Mouse (Mus musculus) WW6 (cell line): Measurements from ENCODE around the gene Tmem39b.

Source experiments
- DNase-seq: peaks from one replicate; pipeline ENCODE4 v3.0.0-alpha.2; 2013; ENCODE audit warnings: low read depth, low spot score

Tmem39b gene

GRCm38 (mm10) chr4:129683901-129684493 is 12.6 kb downstream of the Tmem39b start:
- DNase-seq, result no peak

GRCm38 (mm10) chr4:129681837-129682236 is 14.8 kb downstream of the Tmem39b start:
- no peak for DNase-seq

- no peak for DNase-seq
Observed at GRCm38 (mm10) chr4:129672878-129673449, 23.7 kb downstream of the Tmem39b start.

GRCm38 (mm10) chr4:129672083-129672877 is 24.4 kb downstream of the Tmem39b start, which contains the start of gene Kpna6:
Gene Kpna6, minus strand, starts transcription at chr4:129672767.
- peak; percentile 70 for DNase-seq

- peak; percentile 26 for DNase-seq
Observed at GRCm38 (mm10) chr4:129671491-129672082, 25.1 kb downstream of the Tmem39b start.

DNA sequence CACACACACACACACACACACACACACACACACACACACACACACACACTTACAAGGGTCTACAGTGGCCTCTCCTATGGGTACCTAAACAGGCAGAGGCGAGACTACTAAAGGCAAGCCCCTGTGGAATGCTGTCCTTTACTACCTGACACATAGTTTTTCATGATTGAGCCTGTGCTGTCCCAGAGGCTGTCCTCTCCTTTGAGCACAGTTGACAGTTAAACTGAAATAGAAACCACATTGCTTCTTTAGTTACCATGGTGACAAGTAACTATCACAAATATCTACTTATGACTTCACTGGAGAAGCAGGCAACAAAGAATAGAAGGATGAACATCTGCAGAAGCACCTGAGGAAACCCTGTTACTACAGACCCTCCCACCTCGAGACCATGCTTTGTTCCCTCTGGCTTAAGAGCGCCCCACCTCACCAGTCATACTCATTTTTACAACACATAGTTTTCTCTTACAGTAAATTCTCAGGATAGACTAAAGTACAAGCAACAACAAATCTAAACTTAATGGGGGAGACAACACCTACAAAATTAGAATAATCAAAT is 34.3 kb downstream of the Tmem39b start:
- DNase-seq, result no peak

DNA sequence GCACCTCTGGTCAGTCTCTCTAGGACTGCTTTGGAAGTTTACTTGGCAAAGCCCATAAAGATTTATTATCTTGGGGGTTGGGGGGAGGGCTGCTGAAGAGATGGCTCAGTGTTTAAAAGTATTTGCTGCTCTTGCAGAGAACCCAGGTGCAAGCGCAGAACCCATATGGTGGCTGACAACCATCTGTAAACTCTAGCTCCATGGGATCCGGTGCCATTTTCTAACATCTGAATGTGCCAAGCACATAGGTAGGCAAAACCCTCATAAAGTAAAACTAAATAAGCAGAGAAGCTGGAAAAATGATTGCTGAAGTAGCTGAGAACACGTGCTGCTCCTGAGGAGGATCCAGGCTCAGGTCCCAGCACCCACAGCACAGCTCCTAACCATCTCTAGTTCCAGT is 35.1 kb downstream of the Tmem39b start:
- DNase-seq, result no peak

GRCm38 (mm10) chr4:129654770-129655169 is 41.9 kb downstream of the Tmem39b start:
- DNase-seq, result no peak

DNA sequence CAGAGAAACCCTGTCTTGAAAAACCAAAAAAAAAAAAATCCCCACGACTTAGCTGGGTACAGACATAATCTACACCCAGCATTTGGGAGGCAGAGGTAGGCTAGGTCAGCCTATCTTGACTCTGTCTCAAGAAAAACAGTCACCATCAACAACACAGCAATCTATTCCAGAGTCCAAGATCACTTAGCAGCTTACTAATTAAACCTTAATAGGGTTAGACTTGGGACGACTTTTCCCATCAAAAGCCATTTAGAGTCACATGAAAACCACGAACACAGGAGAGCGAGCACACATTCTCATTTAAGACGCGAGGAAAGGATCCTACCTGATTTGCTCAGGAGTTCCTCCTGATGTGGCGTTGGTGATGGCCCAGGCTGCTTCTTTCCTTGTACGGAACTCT is 46.3 kb downstream of the Tmem39b start:
- DNase-seq, result no peak

DNA sequence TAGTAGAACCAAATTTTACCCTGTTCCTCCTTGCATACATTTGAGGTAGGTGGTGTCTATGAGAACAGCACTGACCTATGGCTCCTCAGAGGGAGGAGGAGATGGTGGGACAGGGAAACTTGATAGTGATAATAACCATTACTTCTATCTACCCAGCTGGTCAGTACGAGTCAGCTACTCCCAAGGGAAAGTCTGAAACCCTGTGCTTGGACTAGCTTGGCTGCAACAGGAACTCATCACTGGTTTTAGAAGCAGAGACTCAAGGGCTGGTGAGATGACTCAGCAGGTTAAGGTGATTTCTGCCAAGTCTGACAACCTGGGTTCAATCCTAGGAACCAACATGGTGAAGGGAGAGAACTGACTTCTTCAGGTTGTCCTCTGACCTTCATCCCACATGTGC is 48.0 kb downstream of the Tmem39b start:
- no peak for DNase-seq

DNA sequence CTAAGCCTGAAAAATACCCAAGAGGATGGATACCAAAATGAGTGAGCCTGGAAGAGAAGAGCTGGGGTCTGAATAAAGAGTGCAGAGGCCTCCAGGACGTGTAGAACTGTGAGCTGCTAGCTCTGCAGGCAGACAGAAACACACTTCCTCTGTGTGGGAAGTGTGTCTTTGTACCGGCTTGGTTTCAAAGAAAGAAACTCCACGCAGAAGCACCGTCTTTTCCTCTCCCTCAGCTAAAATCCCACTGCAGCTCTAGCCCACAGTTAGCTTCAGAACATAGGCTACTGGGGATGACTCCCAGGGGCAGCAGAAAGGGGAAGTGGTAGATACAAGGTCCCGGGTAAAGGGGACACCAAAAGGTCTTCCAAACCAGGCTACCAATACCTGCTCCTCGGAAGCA is 51.4 kb downstream of the Tmem39b start:
- no peak for DNase-seq

DNA sequence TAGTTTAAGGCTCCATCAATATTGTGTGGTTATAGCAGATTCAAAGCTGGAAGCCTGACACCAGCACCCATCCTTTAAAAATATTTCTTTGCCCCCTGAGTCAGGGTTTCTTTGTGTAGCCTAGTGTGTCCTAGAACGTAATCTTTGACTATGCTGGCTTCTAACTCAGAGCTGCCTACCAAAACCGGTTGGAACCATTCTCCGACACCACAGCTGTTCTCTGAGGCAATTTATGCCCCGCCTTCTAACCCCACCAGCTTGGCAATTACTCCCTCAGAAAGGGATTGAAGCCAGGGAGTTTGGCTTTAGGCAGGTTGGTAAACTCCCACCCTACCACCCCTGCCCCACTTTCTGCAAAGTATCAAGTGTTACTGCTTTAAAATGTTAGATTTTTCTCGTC is 54.9 kb downstream of the Tmem39b start:
- DNase-seq, result no peak

GRCm38 (mm10) chr4:129640638-129641467 is 55.8 kb downstream of the Tmem39b start, which contains the start of gene Txlna:
Gene Txlna, minus strand, starts transcription at chr4:129641065.
- peak; percentile 93 for DNase-seq

DNA sequence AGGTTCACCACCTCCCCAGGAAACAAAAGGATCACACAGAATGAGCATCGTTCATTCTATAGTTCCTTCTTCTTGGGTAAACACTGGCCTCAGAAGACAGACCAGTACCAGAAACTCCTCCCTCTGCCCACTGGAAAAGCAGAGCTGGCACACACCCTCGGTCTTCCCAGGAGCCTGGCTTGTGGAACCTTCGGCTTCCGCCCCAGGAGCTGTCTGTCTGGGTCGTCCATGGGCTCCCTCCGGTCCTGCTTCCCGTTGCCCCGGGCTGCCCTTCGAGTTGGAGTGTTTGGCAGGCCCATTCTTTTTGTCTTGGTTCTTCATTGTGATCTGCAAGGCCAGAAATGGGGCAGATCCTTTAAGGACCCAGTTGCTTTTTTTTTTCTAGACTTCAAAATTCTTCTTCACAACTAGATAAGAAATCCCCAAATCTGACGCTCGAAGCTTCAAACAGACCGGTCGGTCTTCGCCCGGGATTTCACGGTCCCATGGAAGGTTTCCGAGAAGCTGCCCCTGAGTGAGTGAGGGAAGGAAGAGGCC is 56.5 kb downstream of the Tmem39b start:
- DNase-seq, result no peak

GRCm38 (mm10) chr4:129639221-129639620 is 57.4 kb downstream of the Tmem39b start:
- DNase-seq, result no peak

DNA sequence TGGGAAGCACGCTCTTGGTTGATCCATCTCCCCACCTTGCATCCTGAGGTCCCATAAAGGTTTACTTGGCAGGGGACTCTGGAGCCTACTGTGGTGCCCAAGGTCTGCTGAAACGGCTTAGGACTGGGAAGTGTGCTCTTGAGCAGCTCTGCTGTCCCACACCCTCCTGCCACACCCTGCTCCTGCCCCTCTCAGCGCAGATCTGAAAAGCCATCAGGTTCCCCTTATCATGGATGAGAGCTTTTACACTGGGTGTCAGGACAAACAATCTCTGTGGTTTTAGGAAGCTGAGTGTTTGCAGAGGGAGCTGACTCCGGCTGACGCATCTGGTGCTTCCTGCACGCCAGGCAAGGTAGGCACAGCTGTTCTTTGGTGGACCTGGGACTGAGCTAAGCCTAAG is 62.8 kb downstream of the Tmem39b start:
- DNase-seq, result no peak

- DNase-seq, result no peak
Observed at GRCm38 (mm10) chr4:129631867-129632266, 64.8 kb downstream of the Tmem39b start.

- DNase-seq, result no peak
Observed at GRCm38 (mm10) chr4:129630944-129631343, 65.7 kb downstream of the Tmem39b start.
